15 mouse cellular contexts compared by ENCODE assay signal in the genomic region with DNA sequence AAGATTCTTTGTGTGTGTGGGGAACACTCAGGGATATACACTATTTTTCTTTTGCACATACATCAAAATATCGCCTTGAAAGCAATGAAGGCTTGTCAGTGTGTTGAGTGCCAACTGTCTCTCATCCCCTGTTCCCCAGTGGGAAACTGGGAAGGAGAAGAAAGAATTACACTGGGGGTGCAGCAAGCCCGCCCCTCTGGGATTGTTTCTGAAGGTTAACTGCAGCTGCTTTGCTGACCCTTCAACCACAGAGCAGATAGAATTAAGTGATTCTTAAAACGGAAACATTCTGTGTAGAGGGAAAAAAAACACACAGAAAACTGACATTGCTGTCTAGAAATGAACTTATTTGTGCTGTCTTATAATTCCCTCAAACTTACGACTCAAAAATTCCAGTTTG. TPM values are rescaled to one million over a fixed set of nuclear protein-coding genes. Genes with fewer than 3 reads are reported as not detected.
"Had no signal": no experiment of that assay in that cellular context is flagged by ENCODE, and none has a peak within 500 bp of the region (broad histone marks: within the 10 kb centered on the region; RNA-seq: fewer than 3 reads in every experiment).

No protein-coding gene starts in this region.

- H3K9ac ChIP-seq: liver, embryonic 15.5 days; midbrain, embryonic 15.5 days; neural tube, embryonic 12.5 days had no signal

- H3K4me2 ChIP-seq: liver, embryonic 11.5 days; liver, embryonic 15.5 days; midbrain, embryonic 11.5 days; midbrain, embryonic 15.5 days; neural tube, embryonic 12.5 days had no signal

- H3K36me3 ChIP-seq: limb, embryonic 10.5 days; liver, embryonic 15.5 days; midbrain, embryonic 15.5 days; neural tube, embryonic 12.5 days had no signal

- H3K27ac ChIP-seq: hindbrain, postnatal 0 days; left cerebral cortex, adult 2 months; limb, embryonic 10.5 days; liver, embryonic 15.5 days; macrophage; midbrain, embryonic 15.5 days; neural tube, embryonic 12.5 days had no signal

- H3K27me3 ChIP-seq: liver, embryonic 15.5 days; midbrain, embryonic 15.5 days; neural tube, embryonic 12.5 days had no signal

- H3K4me1 ChIP-seq: limb, embryonic 10.5 days; liver, embryonic 15.5 days; midbrain, embryonic 15.5 days; neural tube, embryonic 12.5 days had no signal

- ATAC-seq: hindbrain, postnatal 0 days; midbrain, embryonic 15.5 days had no signal

- DNase-seq: kidney, adult 11 months; thymus, adult 18-20 months; thymus, postnatal 14 days had no signal

- H3K4me3 ChIP-seq: left cerebral cortex, adult 2 months; limb, embryonic 10.5 days; liver, embryonic 15.5 days; megakaryocyte, embryonic 14.5 days; midbrain, embryonic 15.5 days; neural tube, embryonic 12.5 days had no signal

- H3K9me3 ChIP-seq: limb, embryonic 10.5 days; liver, embryonic 15.5 days; megakaryocyte, embryonic 14.5 days; midbrain, embryonic 15.5 days; neural tube, embryonic 12.5 days had no signal

RNA-seq across cellular contexts. Expression of gene Gm5447, which starts 47.5 kb away (rescaled TPM):
- polyA plus RNA-seq: hindbrain, postnatal 0 days; intestine, embryonic 14.5 days; large intestine, adult 2 months; limb, embryonic 10.5 days; liver, embryonic 11.5 days; macrophage; midbrain, embryonic 11.5 days; midbrain, embryonic 15.5 days; neural tube, embryonic 12.5 days had no signal
